Mouse (Mus musculus) kidney, postnatal 0 days (tissue): ENCODE results near the gene Grk5. TPM values are rescaled to one million over a fixed set of nuclear protein-coding genes. Genes with fewer than 3 reads are reported as not detected.

Experiments used
- ATAC-seq: fragments of 200-750 bp; cut with Nextera tagmentation; replicated peaks from 2 replicates; pipeline ENCODE4 v1.8.0; 2017; ENCODE audit warnings: low read depth, moderate number of reproducible peaks, moderate TSS enrichment, moderate library complexity; ENCODE audit not compliant: low FRiP score
- DNase-seq: peaks from one replicate; pipeline ENCODE4 v3.0.0-alpha.2; 2016; ENCODE audit warnings: low spot score
- H3K27ac ChIP-seq: fragments of 300-500 bp; sonication (generic); 2 replicates; pipeline ENCODE4 v1.5.1; 2014; ENCODE audit warnings: mild to moderate bottlenecking
- H3K27me3 ChIP-seq: fragments of 300-500 bp; sonication (generic); 2 replicates; pipeline ENCODE4 v1.6.1; 2014; ENCODE audit warnings: low read length, mixed read lengths; ENCODE audit not compliant: insufficient read depth
- H3K36me3 ChIP-seq: fragments of 300-500 bp; sonication (generic); 2 replicates; pipeline ENCODE4 v1.6.1; 2014; ENCODE audit warnings: low read length, mixed read lengths; ENCODE audit not compliant: insufficient read depth
- H3K4me1 ChIP-seq: fragments of 300-500 bp; sonication (generic); replicated peaks from 2 replicates; pipeline ENCODE4 v1.6.1; 2014; ENCODE audit warnings: antibody characterized with exemption, low read length, mixed read lengths; ENCODE audit not compliant: insufficient read depth
- H3K4me2 ChIP-seq: fragments of 300-500 bp; sonication (generic); 2 replicates; pipeline ENCODE4 v1.6.1; 2014; ENCODE audit warnings: mild to moderate bottlenecking, low read length, moderate library complexity, mixed read lengths
- H3K4me3 ChIP-seq: fragments of 300-500 bp; sonication (generic); replicated peaks from 2 replicates; pipeline ENCODE4 v1.5.1; 2014; ENCODE audit warnings: low read depth, low read length
- H3K9ac ChIP-seq: fragments of 300-500 bp; sonication (generic); 2 replicates; pipeline ENCODE4 v1.6.1; 2014; ENCODE audit warnings: low read depth, low read length
- H3K9me3 ChIP-seq: fragments of 300-500 bp; sonication (generic); replicated peaks from 2 replicates; pipeline ENCODE4 v1.6.1; 2016; ENCODE audit warnings: low read length, inconsistent platforms, mixed read lengths
- CTCF ChIP-seq: IDR thresholded peaks from 2 replicates; pipeline ENCODE4 v1.5.1; 2016; ENCODE audit warnings: antibody characterized with exemption, low read depth, mild to moderate bottlenecking, moderate library complexity
- WGBS: fragments of 180-500 bp; shearing (Covaris S2); extraction: QIAGEN DNeasy Blood & Tissue Kit; methylation state at CpG from one replicate; pipeline ENCODE4 v1.1.7; 2014; 5-methylcytosine and 5-hydroxymethylcytosine counted together
- polyA plus RNA-seq: library from polyadenylated mRNA; unstranded; fragments of >200 nt; fragmentation: Nextera tagmentation; extraction: Ambion mirVana; gene quantifications from 2 replicates; pipeline ENCODE4 v1.2.1, GENCODE M21; 2015

Grk5 gene
- polyA plus RNA-seq, 1 experiment from 2014 or later: 2.3 TPM

DNA sequence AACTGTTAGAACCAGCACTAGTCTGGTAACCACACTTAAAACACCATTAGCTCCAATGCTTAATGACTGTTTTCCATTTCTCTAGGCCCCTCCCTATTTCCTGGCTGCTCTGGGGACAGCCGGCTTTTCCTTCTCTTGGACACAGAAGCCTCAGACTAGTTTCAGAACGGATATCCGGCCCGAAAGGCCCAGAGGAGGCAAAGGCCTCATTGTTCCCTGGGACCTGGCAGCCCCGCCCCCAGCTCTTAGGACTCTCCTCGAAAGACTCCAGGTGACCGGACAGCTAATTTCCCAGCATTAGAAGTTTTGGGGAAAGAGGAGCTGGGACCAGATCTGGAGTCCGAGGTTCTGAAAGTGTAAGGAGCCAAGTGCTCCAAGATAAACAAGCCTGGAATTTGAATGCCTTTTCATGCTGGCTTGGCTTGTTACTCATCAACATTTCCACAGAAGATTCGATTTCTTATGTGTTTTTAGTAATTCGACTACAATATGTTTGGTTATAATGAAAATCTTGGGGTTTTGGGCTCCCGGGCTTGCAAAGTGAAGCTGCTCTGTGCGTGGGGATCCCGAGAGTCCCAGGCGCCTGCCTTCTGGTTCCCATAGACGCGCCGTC is 342 bp upstream of the Grk5 start:
- Histone ChIP-seq H3K4me2 (peak overlapping the region; percentile 90), H3K27ac (peak overlapping the region; percentile 97), H3K27me3 (no peaks in the 10 kb centered on the region), H3K36me3 (no peaks in the 10 kb centered on the region), H3K4me1 (0 out of 2 replicates have a peak, but pooled peaks cover 4% of the 10 kb centered on the region), H3K9me3 (no peaks in the 10 kb centered on the region), H3K4me3 (peak overlapping the region; percentile 78), H3K9ac (peak overlapping the region; percentile 80)
- no peak for TF ChIP-seq CTCF
- ATAC-seq (peak; percentile 65), DNase-seq (peak; percentile 92)
- 3% methylated on average over 17 of the region's 17 CpGs for WGBS

DNA sequence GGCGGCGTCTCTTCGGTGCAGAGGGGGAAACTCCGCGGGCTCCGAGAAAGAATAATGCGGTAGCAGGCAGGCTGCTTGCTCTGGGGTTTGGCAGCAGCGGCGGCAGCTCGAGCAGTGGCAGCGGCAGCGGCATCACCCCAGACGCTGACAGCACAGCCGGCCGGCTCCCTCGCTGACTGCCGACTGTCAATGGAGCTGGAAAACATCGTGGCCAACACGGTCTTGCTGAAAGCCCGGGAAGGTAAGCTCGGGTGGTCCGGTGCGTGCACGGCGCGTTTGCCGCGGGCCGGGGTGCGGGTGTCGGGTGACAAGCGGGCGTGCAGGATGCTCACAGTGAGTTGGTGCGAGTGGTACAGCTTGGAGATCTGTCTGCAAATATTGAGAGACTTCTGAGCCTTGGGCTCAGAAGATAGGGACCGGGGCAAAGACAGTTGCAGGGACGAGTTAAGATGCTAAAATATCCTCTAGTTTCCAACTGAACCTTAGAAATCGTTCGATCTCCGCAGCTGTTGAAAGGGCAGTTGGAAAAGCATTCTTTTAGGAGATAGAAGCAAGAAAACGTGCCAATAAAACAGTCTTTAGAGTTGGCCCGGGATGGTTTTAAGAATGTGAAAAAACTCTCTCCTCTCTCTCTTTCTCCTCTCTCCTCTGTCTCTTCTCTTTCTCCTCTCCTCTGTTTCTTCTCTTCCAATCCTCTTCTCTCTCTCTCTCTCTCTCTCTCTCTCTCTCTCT is 1.0 kb downstream of the Grk5 start:
- WGBS: under 1% methylated on average over 38 of the region's 41 CpGs

DNA sequence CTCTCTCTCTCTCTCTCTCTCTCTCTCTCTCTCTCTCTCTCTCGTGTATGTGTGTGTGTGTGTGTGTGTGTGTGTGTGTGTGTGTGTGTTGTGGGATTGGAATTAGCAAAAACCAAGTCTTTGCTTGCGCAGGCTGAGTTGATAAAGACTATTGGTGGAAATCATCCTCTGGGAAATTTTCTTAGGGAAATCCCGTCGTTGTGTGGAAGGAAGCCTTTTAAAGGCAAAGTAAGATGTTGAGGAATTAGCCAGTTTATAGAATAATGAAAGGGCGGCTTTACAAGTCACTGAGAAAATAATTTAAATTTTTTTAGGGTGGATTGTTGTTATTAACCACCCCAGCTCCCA is 1.5 kb downstream of the Grk5 start:
- peak overlapping the region; percentile 90 for H3K4me2 ChIP-seq
- peak; percentile 44 for DNase-seq
- H3K9ac ChIP-seq: 0 out of 2 replicates have a peak overlapping the region, but pooled peaks have one; percentile 35
- WGBS: 24% methylated on average over 5 of the region's 5 CpGs
- H3K9me3 ChIP-seq: no peaks in the 10 kb centered on the region
- H3K4me3 ChIP-seq: peak overlapping the region; percentile 78
- 0 out of 2 replicates have a peak, but pooled peaks cover 4% of the 10 kb centered on the region for H3K4me1 ChIP-seq
- H3K36me3 ChIP-seq: no peaks in the 10 kb centered on the region
- no peak overlapping the region for H3K27ac ChIP-seq
- TF ChIP-seq CTCF: no peak
- H3K27me3 ChIP-seq: no peaks in the 10 kb centered on the region
- ATAC-seq: no peak

More for the DNA sequence above, 1.0 kb downstream of the Grk5 start:
- 0 out of 2 replicates have a peak, but pooled peaks have one; percentile 9 for ATAC-seq
- Histone ChIP-seq H3K9me3 (no peaks in the 10 kb centered on the region), H3K4me1 (0 out of 2 replicates have a peak, but pooled peaks cover 4% of the 10 kb centered on the region), H3K27me3 (no peaks in the 10 kb centered on the region), H3K9ac (peak overlapping the region; percentile 80), H3K4me3 (peak overlapping the region; percentile 78), H3K4me2 (peak overlapping the region; percentile 90), H3K36me3 (no peaks in the 10 kb centered on the region), H3K27ac (peak overlapping the region; percentile 97)
- DNase-seq: peak; percentile 31
- TF ChIP-seq CTCF: no peak

DNA sequence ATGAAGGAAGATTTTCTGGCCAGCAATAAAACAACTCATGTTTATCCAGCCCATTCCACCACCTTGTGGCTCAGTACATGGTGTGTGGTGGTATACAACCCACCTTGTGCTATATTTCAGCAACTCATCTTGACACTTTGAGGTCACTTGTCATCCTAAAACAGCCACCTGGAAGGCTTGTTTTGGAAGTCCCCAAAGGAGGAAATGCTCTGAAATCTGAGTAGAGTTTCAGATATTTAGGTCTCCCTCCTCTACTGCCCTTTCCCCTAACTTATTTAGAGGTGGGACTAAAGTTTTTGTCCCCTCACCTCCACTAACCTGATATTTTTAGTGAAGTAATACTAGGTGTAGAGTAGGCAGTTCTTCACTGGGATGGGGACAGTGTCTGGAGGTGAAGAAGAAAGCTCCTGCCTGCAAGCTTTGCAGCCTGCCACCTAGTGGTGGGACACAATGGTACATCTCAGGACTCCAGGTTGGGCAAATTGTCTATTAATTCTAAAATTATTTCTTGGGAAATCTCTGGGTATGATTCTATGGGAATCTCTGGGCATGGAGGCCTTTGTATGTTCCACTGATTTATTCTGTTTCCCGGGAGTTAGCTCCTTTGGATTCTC is 2.5 kb downstream of the Grk5 start:
- no peak overlapping the region for H3K9ac ChIP-seq
- no peaks in the 10 kb centered on the region for H3K27me3 ChIP-seq
- no peak for ATAC-seq
- DNase-seq: peak; percentile 67
- TF ChIP-seq CTCF: peak; percentile 83
- H3K9me3 ChIP-seq: no peaks in the 10 kb centered on the region
- H3K4me2 ChIP-seq: peak overlapping the region; percentile 90
- 30% methylated on average over 1 of the region's 1 CpGs for WGBS
- H3K4me3 ChIP-seq: 0 out of 2 replicates have a peak overlapping the region, but pooled peaks have one; percentile 78
- no peaks in the 10 kb centered on the region for H3K36me3 ChIP-seq
- 0 out of 2 replicates have a peak, but pooled peaks cover 4% of the 10 kb centered on the region for H3K4me1 ChIP-seq
- no peak overlapping the region for H3K27ac ChIP-seq

DNA sequence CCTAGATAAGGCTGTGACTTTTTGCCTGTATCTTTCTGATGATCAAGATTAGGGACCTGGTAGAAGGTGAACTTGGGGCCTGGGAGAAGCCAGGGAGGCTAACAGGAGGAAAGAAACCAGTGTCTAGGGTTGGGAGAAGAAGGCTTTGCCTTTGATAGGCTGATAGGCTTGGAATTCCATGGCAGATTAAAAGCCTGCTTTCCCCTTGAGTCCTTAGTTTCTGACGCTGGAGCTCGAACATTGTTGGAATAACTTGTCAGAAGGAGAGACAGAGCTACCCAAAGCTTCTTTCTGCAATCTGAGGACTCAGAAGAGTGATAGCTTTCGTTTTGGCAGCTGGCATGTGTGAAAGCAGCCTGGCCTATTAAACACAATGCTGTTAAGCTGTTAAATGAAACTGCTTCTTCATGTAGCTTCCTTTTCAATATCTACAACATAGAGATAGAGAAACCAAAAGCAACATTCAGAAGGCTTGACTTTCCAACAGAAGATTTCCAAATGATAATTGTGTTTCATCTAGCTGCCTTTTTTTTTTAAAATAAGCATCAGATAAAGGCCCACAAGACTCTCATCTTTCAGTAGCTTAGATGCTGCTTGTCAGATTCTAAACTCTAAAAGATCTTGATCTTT is 5.8 kb downstream of the Grk5 start:
- H3K36me3 ChIP-seq: no peaks in the 10 kb centered on the region
- no peak for DNase-seq
- no peak overlapping the region for H3K27ac ChIP-seq
- H3K27me3 ChIP-seq: no peaks in the 10 kb centered on the region
- no peak overlapping the region for H3K4me3 ChIP-seq
- no peak for TF ChIP-seq CTCF
- 26% methylated on average over 3 of the region's 3 CpGs for WGBS
- no peaks in the 10 kb centered on the region for H3K9me3 ChIP-seq
- ATAC-seq: no peak
- H3K9ac ChIP-seq: no peak overlapping the region
- no peak overlapping the region for H3K4me2 ChIP-seq
- 0 out of 2 replicates have a peak, but pooled peaks cover 4% of the 10 kb centered on the region for H3K4me1 ChIP-seq

DNA sequence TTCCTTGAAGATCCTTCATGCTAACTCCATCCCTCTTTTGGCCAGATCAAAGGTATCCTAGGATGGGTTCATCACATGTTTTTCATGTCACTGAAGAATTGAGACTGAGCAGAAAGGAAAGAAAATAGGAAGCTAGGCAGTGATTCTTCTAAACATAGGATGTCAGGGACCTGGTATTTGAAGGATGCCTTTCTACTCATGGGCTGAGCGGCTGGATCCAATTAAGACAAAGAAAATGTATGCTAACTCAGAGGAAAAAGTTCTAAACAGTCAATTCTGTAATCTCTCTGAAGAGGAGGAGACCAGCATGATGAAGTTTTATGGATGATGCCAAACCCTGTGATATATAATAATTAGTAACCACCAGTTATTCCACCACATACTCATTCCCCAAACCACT is 13.6 kb downstream of the Grk5 start:
- WGBS: 86% methylated on average over 1 of the region's 1 CpGs
- no peaks in the 10 kb centered on the region for H3K9me3 ChIP-seq
- ATAC-seq (no peak), DNase-seq (no peak)
- no peaks in the 10 kb centered on the region for H3K27me3 ChIP-seq
- no peaks in the 10 kb centered on the region for H3K36me3 ChIP-seq
- no peak overlapping the region for H3K27ac ChIP-seq
- H3K4me1 ChIP-seq: no peaks in the 10 kb centered on the region
- no peak overlapping the region for H3K9ac ChIP-seq
- H3K4me3 ChIP-seq: no peak overlapping the region
- no peak for TF ChIP-seq CTCF
- H3K4me2 ChIP-seq: no peak overlapping the region
